Mouse (Mus musculus) liver, embryonic 15.5 days (tissue): Measurements from ENCODE around the gene Rnf121. TPM values are rescaled to one million over a fixed set of nuclear protein-coding genes. Genes with fewer than 3 reads are reported as not detected.
A peak's percentile ranks its signal among the peaks of the same experiment; 100 is the strongest.

ENCODE experiments used
- ATAC-seq: fragments of 200-750 bp; cut with Nextera tagmentation; 2 replicates; pipeline ENCODE4 v1.8.0; 2017; ENCODE audit warnings: moderate number of reproducible peaks, mild to moderate bottlenecking, moderate library complexity; ENCODE audit not compliant: insufficient read depth
- H3K27ac ChIP-seq: fragments of 300-500 bp; sonication (generic); replicated peaks from 2 replicates; pipeline ENCODE4 v1.5.1; 2015; ENCODE audit warnings: mild to moderate bottlenecking, inconsistent platforms
- H3K27me3 ChIP-seq: fragments of 300-500 bp; sonication (generic); 2 replicates; pipeline ENCODE4 v1.6.1; 2015; ENCODE audit warnings: mild to moderate bottlenecking, inconsistent platforms
- H3K36me3 ChIP-seq: fragments of 300-500 bp; sonication (generic); replicated peaks from 2 replicates; pipeline ENCODE4 v1.6.1; 2015; ENCODE audit warnings: moderate library complexity, mild to moderate bottlenecking, inconsistent platforms
- H3K4me1 ChIP-seq: fragments of 300-500 bp; sonication (generic); replicated peaks from 2 replicates; pipeline ENCODE4 v1.6.1; 2015; ENCODE audit warnings: inconsistent platforms
- H3K4me2 ChIP-seq: fragments of 300-500 bp; sonication (generic); 2 replicates; pipeline ENCODE4 v1.6.1; 2015; ENCODE audit warnings: moderate library complexity, mild to moderate bottlenecking, inconsistent platforms
- H3K4me3 ChIP-seq: fragments of 300-500 bp; sonication (generic); replicated peaks from 2 replicates; pipeline ENCODE4 v1.5.1; 2015; ENCODE audit warnings: mild to moderate bottlenecking, inconsistent platforms
- H3K9ac ChIP-seq: fragments of 300-500 bp; sonication (generic); 2 replicates; pipeline ENCODE4 v1.6.1; 2015; ENCODE audit warnings: moderate library complexity, mild to moderate bottlenecking, inconsistent platforms
- H3K9me3 ChIP-seq: fragments of 300-500 bp; sonication (generic); replicated peaks from 2 replicates; pipeline ENCODE4 v1.6.1; 2016; ENCODE audit warnings: inconsistent platforms
- WGBS: fragments of 180-500 bp; shearing (Covaris S2); methylation state at CpG from one replicate; pipeline ENCODE4 v1.1.7; 2015; ENCODE audit warnings: mixed read lengths; ENCODE audit not compliant: insufficient replicate concordance; 5-methylcytosine and 5-hydroxymethylcytosine counted together
- polyA plus RNA-seq: library from polyadenylated mRNA; unstranded; fragments of >200 nt; fragmentation: Nextera tagmentation; extraction: Ambion mirVana; gene quantifications from 2 replicates; pipeline ENCODE4 v1.2.1, GENCODE M21; 2015

The Rnf121 gene
- polyA plus RNA-seq: 11.5 and 14.4 TPM in 2 replicates

DNA sequence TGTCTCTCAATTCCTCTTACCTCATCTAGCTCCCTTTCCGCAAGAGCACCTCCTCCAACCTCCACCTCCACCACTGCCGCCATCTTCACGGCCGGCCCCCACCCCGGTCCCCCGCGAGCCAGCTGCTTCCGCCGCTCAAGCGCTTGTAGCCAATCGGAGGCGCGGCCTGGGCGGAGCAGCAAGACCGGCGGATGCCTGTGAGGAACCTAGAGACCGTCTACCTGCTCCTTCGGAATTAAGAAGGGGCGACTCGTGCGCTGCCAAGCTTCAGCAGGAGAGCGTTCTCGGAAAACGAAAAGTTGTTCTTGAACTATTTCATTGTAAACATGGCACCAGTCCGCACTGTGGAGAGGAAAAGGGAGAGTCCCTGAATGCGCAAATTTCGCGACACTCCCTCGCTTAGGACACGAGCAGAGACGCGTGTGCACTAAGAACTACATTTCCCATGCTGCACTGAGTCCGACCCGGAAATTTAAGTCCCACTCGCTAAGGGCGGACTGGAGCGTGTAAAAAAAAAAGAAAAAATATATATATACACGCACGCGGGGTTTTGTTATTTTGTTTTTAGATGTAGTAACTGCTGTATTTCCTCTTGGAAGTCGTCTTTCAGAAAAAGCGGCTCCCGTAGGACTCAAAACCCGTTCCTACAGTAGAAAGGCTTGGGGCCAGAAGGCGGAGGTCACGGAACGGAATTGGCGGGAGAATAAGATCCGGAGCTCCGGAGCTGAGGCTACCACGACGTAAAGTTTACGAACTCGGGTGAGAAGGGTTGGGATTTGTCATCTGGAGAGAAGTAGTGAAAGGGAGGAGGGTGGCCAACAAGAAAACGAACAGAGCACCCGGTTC lies at the start of gene Rnf121, which contains the start of the genes Xndc1 and Xntrpc:
Rnf121 (minus strand) TSS at position 424 of the 846 bp plus-strand sequence.
Xndc1 (plus strand) TSS at position 466 of the 846 bp plus-strand sequence.
Xntrpc (plus strand) TSS at position 668 of the 846 bp plus-strand sequence.
- H3K36me3 ChIP-seq: peaks cover 7% of the 10 kb centered on the region
- H3K27me3 ChIP-seq: no peaks in the 10 kb centered on the region
- peak within 1 kb of the TSS; percentile 82 for H3K27ac ChIP-seq
- peak within 1 kb of the TSS; percentile 81 for H3K4me2 ChIP-seq
- under 1% methylated on average over 56 of the region's 56 CpGs for WGBS
- H3K4me1 ChIP-seq: peaks cover 44% of the 10 kb centered on the region
- peak; percentile 98 for ATAC-seq
- H3K9me3 ChIP-seq: no peaks in the 10 kb centered on the region
- H3K9ac ChIP-seq: peak within 1 kb of the TSS; percentile 64
- H3K4me3 ChIP-seq: peak within 1 kb of the TSS; percentile 70

DNA sequence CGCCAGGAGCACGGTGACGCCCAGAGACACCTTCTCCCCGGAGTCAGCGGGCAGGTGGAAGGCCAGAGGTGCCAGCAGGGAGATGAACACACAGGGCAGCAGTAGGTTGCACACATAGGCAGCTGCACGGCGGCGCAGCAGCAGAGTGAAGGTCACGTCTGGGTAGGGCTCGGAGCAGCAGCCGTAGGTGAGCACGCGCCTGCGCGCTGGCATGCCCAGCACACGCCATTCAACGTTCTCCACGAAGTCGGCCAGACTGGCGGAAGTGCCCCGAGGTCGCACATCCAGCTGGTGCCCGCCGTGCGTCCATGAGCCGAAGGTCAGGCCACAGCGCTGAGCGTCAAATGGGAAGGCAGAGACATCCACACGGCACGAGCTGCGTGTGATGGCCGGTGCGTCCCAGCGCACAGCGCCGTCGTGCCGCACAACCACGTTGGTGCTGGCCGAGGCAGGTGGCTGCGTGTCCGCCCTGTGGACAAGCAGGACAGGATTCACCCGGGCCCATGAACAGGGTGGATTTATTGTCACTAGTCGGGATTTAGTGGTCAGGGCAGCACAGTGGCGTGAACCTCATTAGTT lies 48.0 kb upstream of the Rnf121 start:
- ATAC-seq: no peak
- WGBS: 68% methylated on average over 45 of the region's 45 CpGs
- H3K9me3 ChIP-seq: no peaks in the 10 kb centered on the region

GRCm38 (mm10) chr7:102109746-102110145 lies 44.5 kb upstream of the Rnf121 start:
- H3K27ac ChIP-seq: no peak overlapping the region
- no peaks in the 10 kb centered on the region for H3K36me3 ChIP-seq
- H3K4me2 ChIP-seq: no peak overlapping the region
- WGBS: 52% methylated on average over 4 of the region's 4 CpGs
- 0 out of 2 replicates have a peak, but pooled peaks cover 6% of the 10 kb centered on the region for H3K27me3 ChIP-seq
- no peak overlapping the region for H3K4me3 ChIP-seq
- H3K9me3 ChIP-seq: no peaks in the 10 kb centered on the region
- H3K9ac ChIP-seq: no peak overlapping the region
- peaks cover 6% of the 10 kb centered on the region; the same call in 1 of the 2 replicates for H3K4me1 ChIP-seq
- no peak for ATAC-seq

More for the DNA sequence above, 48.0 kb upstream of the Rnf121 start:
- H3K9ac ChIP-seq: no peak overlapping the region
- no peaks in the 10 kb centered on the region for H3K4me1 ChIP-seq
- H3K27me3 ChIP-seq: no peaks in the 10 kb centered on the region
- H3K4me2 ChIP-seq: no peak overlapping the region
- no peak overlapping the region for H3K27ac ChIP-seq
- H3K4me3 ChIP-seq: no peak overlapping the region
- 0 out of 2 replicates have a peak, but pooled peaks cover 2% of the 10 kb centered on the region for H3K36me3 ChIP-seq

GRCm38 (mm10) chr7:102109171-102109570 lies 43.9 kb upstream of the Rnf121 start, which contains the start of gene Art5:
Art5 (minus strand) TSS chr7:102109489.
- H3K9ac ChIP-seq: no peak within 1 kb of the TSS
- H3K4me3 ChIP-seq: no peak within 1 kb of the TSS
- no peak within 1 kb of the TSS for H3K27ac ChIP-seq
- H3K4me1 ChIP-seq: peaks cover 9% of the 10 kb centered on the region
- H3K4me2 ChIP-seq: no peak within 1 kb of the TSS
- 72% methylated on average over 7 of the region's 7 CpGs for WGBS
- ATAC-seq: no peak
- no peaks in the 10 kb centered on the region for H3K9me3 ChIP-seq
- H3K27me3 ChIP-seq: 0 out of 2 replicates have a peak, but pooled peaks cover 6% of the 10 kb centered on the region
- no peaks in the 10 kb centered on the region for H3K36me3 ChIP-seq

GRCm38 (mm10) chr7:102108206-102108605 lies 42.9 kb upstream of the Rnf121 start:
- ATAC-seq: no peak
- Histone ChIP-seq H3K9ac (no peak overlapping the region), H3K4me3 (no peak overlapping the region), H3K36me3 (no peaks in the 10 kb centered on the region), H3K9me3 (no peaks in the 10 kb centered on the region), H3K4me2 (no peak overlapping the region), H3K27me3 (0 out of 2 replicates have a peak, but pooled peaks cover 6% of the 10 kb centered on the region), H3K4me1 (peaks cover 15% of the 10 kb centered on the region), H3K27ac (no peak overlapping the region)
- WGBS: 51% methylated on average over 1 of the region's 1 CpGs

DNA sequence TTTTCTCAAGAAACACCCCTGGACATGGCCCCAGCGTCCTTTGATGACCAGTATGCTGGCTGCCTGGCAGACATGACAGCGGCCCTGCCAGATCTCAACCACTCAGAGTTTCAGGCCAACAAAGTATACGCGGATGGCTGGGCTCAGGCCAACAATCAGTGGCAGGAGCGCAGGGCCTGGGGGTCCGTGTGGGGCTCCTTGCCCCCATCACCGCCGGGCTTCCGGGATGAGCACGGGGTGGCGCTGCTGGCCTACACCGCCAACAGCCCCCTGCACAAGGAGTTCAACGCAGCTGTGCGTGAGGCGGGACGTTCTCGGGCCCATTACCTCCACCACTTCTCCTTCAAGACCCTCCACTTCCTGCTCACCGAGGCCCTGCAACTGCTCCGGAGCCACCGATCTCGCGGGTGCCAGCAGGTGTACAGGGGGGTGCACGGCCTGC lies 41.5 kb upstream of the Rnf121 start:
- H3K4me2 ChIP-seq: peak overlapping the region; percentile 59
- H3K27ac ChIP-seq: no peak overlapping the region
- H3K9me3 ChIP-seq: no peaks in the 10 kb centered on the region
- peak overlapping the region; percentile 32; the same call in 1 of the 2 replicates for H3K4me3 ChIP-seq
- H3K36me3 ChIP-seq: no peaks in the 10 kb centered on the region
- ATAC-seq: no peak
- H3K4me1 ChIP-seq: peaks cover 28% of the 10 kb centered on the region
- H3K27me3 ChIP-seq: 0 out of 2 replicates have a peak, but pooled peaks cover 6% of the 10 kb centered on the region
- H3K9ac ChIP-seq: 0 out of 2 replicates have a peak overlapping the region, but pooled peaks have one; percentile 11
- 17% methylated on average over 23 of the region's 23 CpGs for WGBS

- Histone ChIP-seq H3K9ac (no peak overlapping the region), H3K4me1 (peaks cover 43% of the 10 kb centered on the region), H3K36me3 (no peaks in the 10 kb centered on the region), H3K27me3 (peaks cover 14% of the 10 kb centered on the region), H3K4me3 (no peak overlapping the region), H3K4me2 (no peak overlapping the region), H3K27ac (no peak overlapping the region), H3K9me3 (no peaks in the 10 kb centered on the region)
- 62% methylated on average over 5 of the region's 5 CpGs for WGBS
- ATAC-seq: no peak
Measured at GRCm38 (mm10) chr7:102104126-102104525, 38.9 kb upstream of the Rnf121 start.

DNA sequence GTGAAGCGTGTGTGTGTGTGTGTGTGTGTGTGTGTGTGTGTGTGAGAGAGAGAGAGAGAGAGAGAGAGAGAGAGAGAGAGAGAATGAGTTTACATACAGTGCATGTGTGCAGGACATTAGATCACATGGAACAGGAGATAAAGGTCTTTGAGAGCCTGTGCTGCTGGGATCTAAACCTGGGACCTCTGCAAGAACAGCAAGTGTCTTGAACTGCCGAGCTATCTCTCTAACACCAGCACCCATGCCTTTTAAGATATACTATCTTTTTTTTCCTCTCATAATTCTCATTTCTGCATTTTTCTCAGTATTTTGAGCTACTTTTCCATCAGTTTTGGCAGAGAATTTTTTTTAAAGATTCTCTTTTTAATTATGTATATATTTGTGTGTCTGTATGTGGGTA lies 38.3 kb upstream of the Rnf121 start:
- H3K4me2 ChIP-seq: no peak overlapping the region
- no peak overlapping the region for H3K9ac ChIP-seq
- WGBS: 22% methylated on average over 2 of the region's 2 CpGs
- H3K9me3 ChIP-seq: no peaks in the 10 kb centered on the region
- H3K4me3 ChIP-seq: no peak overlapping the region
- peaks cover 20% of the 10 kb centered on the region for H3K27me3 ChIP-seq
- no peak overlapping the region for H3K27ac ChIP-seq
- peaks cover 43% of the 10 kb centered on the region for H3K4me1 ChIP-seq
- peak; percentile 54 for ATAC-seq
- H3K36me3 ChIP-seq: no peaks in the 10 kb centered on the region

DNA sequence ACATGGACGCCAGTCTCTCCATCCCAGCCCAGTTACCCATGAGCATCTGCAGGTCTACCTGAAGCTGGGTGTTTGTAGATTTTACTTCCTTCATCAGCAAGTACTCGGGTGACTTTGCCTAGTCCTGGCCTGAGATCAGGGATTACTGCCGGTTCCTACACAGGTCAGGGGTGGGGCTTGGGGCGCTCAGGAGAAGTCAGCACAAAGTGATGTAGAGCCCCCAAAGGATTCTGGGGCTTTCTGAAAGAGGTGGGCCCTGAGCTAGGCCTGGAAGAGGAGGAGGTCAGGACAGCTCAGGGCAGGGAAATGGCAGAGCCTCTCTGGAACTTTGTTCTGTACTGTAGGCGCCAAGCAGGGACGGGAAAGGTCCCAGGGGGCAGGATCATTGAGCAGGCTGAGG lies 37.4 kb upstream of the Rnf121 start:
- Histone ChIP-seq H3K4me2 (no peak overlapping the region), H3K27me3 (peaks cover 27% of the 10 kb centered on the region), H3K36me3 (no peaks in the 10 kb centered on the region), H3K4me1 (peaks cover 43% of the 10 kb centered on the region), H3K9me3 (no peaks in the 10 kb centered on the region), H3K9ac (no peak overlapping the region), H3K27ac (no peak overlapping the region), H3K4me3 (no peak overlapping the region)
- no peak for ATAC-seq
- 53% methylated on average over 6 of the region's 6 CpGs for WGBS

DNA sequence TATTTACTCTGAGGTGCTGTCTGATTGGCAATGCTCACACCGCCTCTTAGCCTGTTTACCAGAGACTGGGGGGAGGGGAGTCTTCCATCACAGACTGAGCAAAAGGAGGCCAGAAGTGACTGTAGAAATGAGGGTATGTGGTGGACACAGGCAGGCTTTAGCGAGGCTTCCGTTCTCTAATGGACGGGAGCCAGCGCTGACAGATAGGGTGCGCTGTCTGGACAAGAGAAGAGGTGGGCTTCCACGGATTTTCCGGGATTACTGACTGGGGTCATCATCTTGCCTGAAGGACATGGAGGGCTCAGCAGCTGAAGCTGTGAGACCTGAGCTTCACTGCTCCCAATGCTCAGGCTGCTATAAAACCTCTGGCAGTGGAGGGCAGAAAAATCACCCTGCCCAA lies 37.0 kb upstream of the Rnf121 start:
- H3K36me3 ChIP-seq: no peaks in the 10 kb centered on the region
- H3K4me3 ChIP-seq: no peak overlapping the region
- H3K9me3 ChIP-seq: no peaks in the 10 kb centered on the region
- peaks cover 43% of the 10 kb centered on the region for H3K4me1 ChIP-seq
- WGBS: 65% methylated on average over 8 of the region's 8 CpGs
- no peak overlapping the region for H3K9ac ChIP-seq
- H3K27me3 ChIP-seq: peaks cover 28% of the 10 kb centered on the region
- no peak overlapping the region for H3K4me2 ChIP-seq
- H3K27ac ChIP-seq: no peak overlapping the region
- ATAC-seq: no peak

GRCm38 (mm10) chr7:102101487-102101886 lies 36.2 kb upstream of the Rnf121 start, which contains the start of gene Art1:
Art1 (plus strand) TSS chr7:102101743.
- H3K27me3 ChIP-seq: peaks cover 30% of the 10 kb centered on the region
- H3K9me3 ChIP-seq: no peaks in the 10 kb centered on the region
- H3K9ac ChIP-seq: no peak within 1 kb of the TSS
- no peak for ATAC-seq
- peak within 1 kb of the TSS; percentile 24; the same call in 1 of the 2 replicates for H3K27ac ChIP-seq
- H3K4me3 ChIP-seq: no peak within 1 kb of the TSS
- H3K4me2 ChIP-seq: peak within 1 kb of the TSS; percentile 75
- H3K4me1 ChIP-seq: peaks cover 37% of the 10 kb centered on the region
- WGBS: 54% methylated on average over 5 of the region's 5 CpGs
- no peaks in the 10 kb centered on the region for H3K36me3 ChIP-seq
